Mouse (Mus musculus) yolk sac, embryonic 10.5 days (tissue): ENCODE data around the gene Gm39566.

Experiments used
- DNase-seq: peaks from one replicate; pipeline ENCODE4 v3.0.0-alpha.2; 2017; ENCODE audit warnings: low spot score

The Gm39566 gene

GRCm38 (mm10) chr11:69795983-69796435, 19.1 kb downstream of the Gm39566 start:
- no peak for DNase-seq

GRCm38 (mm10) chr11:69795168-69795982, 19.7 kb downstream of the Gm39566 start, which contains the start of gene Chrnb1:
Gene Chrnb1 (minus strand): TSS chr11:69795943.
- DNase-seq = peak; percentile 93

- no peak for DNase-seq
These were observed 21.7 kb downstream of the Gm39566 start for GRCm38 (mm10) chr11:69793429-69793828.

- DNase-seq = no peak
These were observed 23.7 kb downstream of the Gm39566 start for GRCm38 (mm10) chr11:69791420-69791819.

GRCm38 (mm10) chr11:69789431-69789830, 25.7 kb downstream of the Gm39566 start:
- no peak for DNase-seq

- no peak for DNase-seq
These were observed 27.8 kb downstream of the Gm39566 start for GRCm38 (mm10) chr11:69787306-69787705.

GRCm38 (mm10) chr11:69784793-69785272, 30.3 kb downstream of the Gm39566 start:
- DNase-seq = peak; percentile 65

GRCm38 (mm10) chr11:69781828-69782227, 33.3 kb downstream of the Gm39566 start:
- DNase-seq = no peak

GRCm38 (mm10) chr11:69778985-69779384, 36.1 kb downstream of the Gm39566 start:
- no peak for DNase-seq

GRCm38 (mm10) chr11:69778258-69778982, 36.7 kb downstream of the Gm39566 start:
- DNase-seq = no peak

- DNase-seq = no peak
These were observed 37.4 kb downstream of the Gm39566 start for GRCm38 (mm10) chr11:69777504-69778257.

- DNase-seq = no peak
These were observed 38.6 kb downstream of the Gm39566 start for GRCm38 (mm10) chr11:69776488-69776887.

GRCm38 (mm10) chr11:69775716-69776115, 39.4 kb downstream of the Gm39566 start:
- no peak for DNase-seq

GRCm38 (mm10) chr11:69774961-69775360, 40.1 kb downstream of the Gm39566 start:
- no peak for DNase-seq

GRCm38 (mm10) chr11:69767625-69767909, 47.5 kb downstream of the Gm39566 start:
- DNase-seq = peak; percentile 58

- DNase-seq = no peak
These were observed 48.0 kb downstream of the Gm39566 start for GRCm38 (mm10) chr11:69766872-69767624.

GRCm38 (mm10) chr11:69766126-69766609, 48.9 kb downstream of the Gm39566 start:
- no peak for DNase-seq

- peak; percentile 63 for DNase-seq
These were observed 49.6 kb downstream of the Gm39566 start, which contains the start of gene Zbtb4 for GRCm38 (mm10) chr11:69765221-69766125. Gene Zbtb4 (plus strand): TSS chr11:69765912.

GRCm38 (mm10) chr11:69763551-69763950, 51.5 kb downstream of the Gm39566 start:
- DNase-seq = no peak

- no peak for DNase-seq
These were observed 53.2 kb downstream of the Gm39566 start, which contains the start of gene Slc35g3 for GRCm38 (mm10) chr11:69761868-69762267. Gene Slc35g3 (minus strand): TSS chr11:69761968.
